Mouse (Mus musculus) midbrain, embryonic 14.5 days (tissue): ENCODE results near the gene Hormad2. TPM values are rescaled to one million over a fixed set of nuclear protein-coding genes. Genes with fewer than 3 reads are reported as not detected.

Experiments
- ATAC-seq: fragments of 200-750 bp; cut with Nextera tagmentation; 2 replicates; pipeline ENCODE4 v1.8.0; 2017; ENCODE audit warnings: moderate number of reproducible peaks, moderate library complexity; ENCODE audit not compliant: low FRiP score, low TSS enrichment
- DNase-seq: peaks from one replicate; pipeline ENCODE4 v3.0.0-alpha.2; 2015
- H3K27ac ChIP-seq: fragments of 300-500 bp; sonication (generic); replicated peaks from 2 replicates; pipeline ENCODE4 v1.5.1; 2014; ENCODE audit warnings: mild to moderate bottlenecking, low read depth, low read length, moderate library complexity
- H3K27me3 ChIP-seq: fragments of 300-500 bp; sonication (generic); 2 replicates; pipeline ENCODE4 v1.6.1; 2014; ENCODE audit warnings: low read length, control low read depth, mixed read lengths; ENCODE audit not compliant: control insufficient read depth, insufficient read depth
- H3K36me3 ChIP-seq: fragments of 300-500 bp; sonication (generic); 2 replicates; pipeline ENCODE4 v1.6.1; 2014; ENCODE audit warnings: low read length, control low read depth; ENCODE audit not compliant: control insufficient read depth, insufficient read depth
- H3K4me1 ChIP-seq: fragments of 300-500 bp; sonication (generic); 2 replicates; pipeline ENCODE4 v1.6.1; 2014; ENCODE audit warnings: mild to moderate bottlenecking, antibody characterized with exemption, low read length, control low read depth; ENCODE audit not compliant: control insufficient read depth, insufficient read depth
- H3K4me2 ChIP-seq: fragments of 300-500 bp; sonication (generic); 2 replicates; pipeline ENCODE4 v1.6.1; 2014; ENCODE audit warnings: mild to moderate bottlenecking, low read length, moderate library complexity
- H3K4me3 ChIP-seq: fragments of 300-500 bp; sonication (generic); replicated peaks from 2 replicates; pipeline ENCODE4 v1.5.1; 2014; ENCODE audit warnings: low read depth, low read length
- H3K9ac ChIP-seq: fragments of 300-500 bp; sonication (generic); replicated peaks from 2 replicates; pipeline ENCODE4 v1.6.1; 2014; ENCODE audit warnings: mild to moderate bottlenecking, low read length, moderate library complexity
- H3K9me3 ChIP-seq: fragments of 300-500 bp; sonication (generic); 2 replicates; pipeline ENCODE4 v1.6.1; 2016; ENCODE audit warnings: low read length, control low read depth, mixed read lengths; ENCODE audit not compliant: control insufficient read depth
- WGBS: fragments of 180-500 bp; shearing (Covaris S2); extraction: QIAGEN DNeasy Blood & Tissue Kit; methylation state at CpG from one replicate; pipeline ENCODE4 v1.1.7; 2014; 5-methylcytosine and 5-hydroxymethylcytosine counted together
- polyA plus RNA-seq: library from polyadenylated mRNA; unstranded; fragments of >200 nt; fragmentation: Nextera tagmentation; extraction: Ambion mirVana; gene quantifications from 2 replicates; pipeline ENCODE4 v1.2.1, GENCODE M21; 2014

Hormad2 gene
- polyA plus RNA-seq, 1 experiment from 2014 or later, result 0.14 TPM

GRCm38 (mm10) chr11:4322943-4323342 is 118.0 kb downstream of the Hormad2 start:
- Histone ChIP-seq H3K36me3 (no peaks in the 10 kb centered on the region), H3K27ac (no peak overlapping the region), H3K9me3 (no peaks in the 10 kb centered on the region), H3K27me3 (no peaks in the 10 kb centered on the region), H3K4me3 (no peak overlapping the region), H3K4me2 (no peak overlapping the region), H3K4me1 (no peaks in the 10 kb centered on the region), H3K9ac (no peak overlapping the region)
- DNase-seq, result peak; percentile 33
- no peak for ATAC-seq
- WGBS, result 25% methylated on average over 6 of the region's 6 CpGs

GRCm38 (mm10) chr11:4320876-4321275 is 120.0 kb downstream of the Hormad2 start:
- Histone ChIP-seq H3K4me2 (no peak overlapping the region), H3K9ac (no peak overlapping the region), H3K27me3 (no peaks in the 10 kb centered on the region), H3K4me3 (no peak overlapping the region), H3K9me3 (no peaks in the 10 kb centered on the region), H3K27ac (no peak overlapping the region), H3K36me3 (no peaks in the 10 kb centered on the region), H3K4me1 (no peaks in the 10 kb centered on the region)
- WGBS, result 49% methylated on average over 4 of the region's 4 CpGs
- no peak for DNase-seq
- ATAC-seq, result no peak

- H3K9ac ChIP-seq, result no peak overlapping the region
- no peak overlapping the region for H3K27ac ChIP-seq
- ATAC-seq, result no peak
- 91% methylated on average over 14 of the region's 14 CpGs for WGBS
- no peaks in the 10 kb centered on the region for H3K9me3 ChIP-seq
- H3K27me3 ChIP-seq, result no peaks in the 10 kb centered on the region
- no peaks in the 10 kb centered on the region for H3K36me3 ChIP-seq
- no peak for DNase-seq
- H3K4me1 ChIP-seq, result no peaks in the 10 kb centered on the region
- H3K4me2 ChIP-seq, result no peak overlapping the region
- no peak overlapping the region for H3K4me3 ChIP-seq
Observed at GRCm38 (mm10) chr11:4319212-4319955, 121.5 kb downstream of the Hormad2 start.

GRCm38 (mm10) chr11:4318011-4318410 is 122.9 kb downstream of the Hormad2 start:
- WGBS, result 89% methylated on average over 3 of the region's 3 CpGs

GRCm38 (mm10) chr11:4317287-4317686 is 123.6 kb downstream of the Hormad2 start:
- no peak overlapping the region for H3K4me2 ChIP-seq
- H3K36me3 ChIP-seq, result no peaks in the 10 kb centered on the region
- no peak overlapping the region for H3K27ac ChIP-seq
- H3K27me3 ChIP-seq, result no peaks in the 10 kb centered on the region
- DNase-seq, result no peak
- WGBS, result 69% methylated on average over 5 of the region's 5 CpGs
- H3K4me1 ChIP-seq, result no peaks in the 10 kb centered on the region
- no peaks in the 10 kb centered on the region for H3K9me3 ChIP-seq
- H3K9ac ChIP-seq, result no peak overlapping the region
- no peak overlapping the region for H3K4me3 ChIP-seq
- ATAC-seq, result no peak

More at GRCm38 (mm10) chr11:4318011-4318410, 122.9 kb downstream of the Hormad2 start:
- H3K9ac ChIP-seq, result no peak overlapping the region
- DNase-seq (no peak), ATAC-seq (no peak)
- H3K9me3 ChIP-seq, result no peaks in the 10 kb centered on the region
- H3K27ac ChIP-seq, result no peak overlapping the region
- no peaks in the 10 kb centered on the region for H3K4me1 ChIP-seq
- no peak overlapping the region for H3K4me3 ChIP-seq
- H3K4me2 ChIP-seq, result no peak overlapping the region
- H3K27me3 ChIP-seq, result no peaks in the 10 kb centered on the region
- H3K36me3 ChIP-seq, result no peaks in the 10 kb centered on the region

- Histone ChIP-seq H3K9ac (no peak overlapping the region), H3K4me3 (no peak overlapping the region), H3K27me3 (no peaks in the 10 kb centered on the region), H3K36me3 (no peaks in the 10 kb centered on the region), H3K4me1 (no peaks in the 10 kb centered on the region), H3K27ac (no peak overlapping the region), H3K9me3 (no peaks in the 10 kb centered on the region), H3K4me2 (no peak overlapping the region)
- ATAC-seq (no peak), DNase-seq (no peak)
- 76% methylated on average over 4 of the region's 4 CpGs for WGBS
Observed at GRCm38 (mm10) chr11:4312180-4312579, 128.7 kb downstream of the Hormad2 start.

GRCm38 (mm10) chr11:4310324-4310723 is 130.6 kb downstream of the Hormad2 start:
- Histone ChIP-seq H3K4me2 (no peak overlapping the region), H3K27me3 (no peaks in the 10 kb centered on the region), H3K4me3 (no peak overlapping the region), H3K36me3 (no peaks in the 10 kb centered on the region), H3K4me1 (no peaks in the 10 kb centered on the region), H3K27ac (no peak overlapping the region), H3K9ac (no peak overlapping the region), H3K9me3 (no peaks in the 10 kb centered on the region)
- DNase-seq (no peak), ATAC-seq (no peak)
- WGBS, result 92% methylated on average over 4 of the region's 4 CpGs

GRCm38 (mm10) chr11:4309613-4310012 is 131.3 kb downstream of the Hormad2 start:
- Histone ChIP-seq H3K4me2 (no peak overlapping the region), H3K4me3 (no peak overlapping the region), H3K27me3 (no peaks in the 10 kb centered on the region), H3K9ac (no peak overlapping the region), H3K4me1 (no peaks in the 10 kb centered on the region), H3K9me3 (no peaks in the 10 kb centered on the region), H3K36me3 (no peaks in the 10 kb centered on the region), H3K27ac (no peak overlapping the region)
- 97% methylated on average over 4 of the region's 4 CpGs for WGBS
- no peak for DNase-seq
- ATAC-seq, result no peak
